Mouse (Mus musculus) adipocyte (in vitro differentiated cells): ENCODE data around the gene Ablim1.

Experiments used
- DNase-seq: peaks from one replicate; pipeline ENCODE4 v3.0.0-alpha.2; 2016; ENCODE audit warnings: low spot score

Ablim1 gene

GRCm38 (mm10) chr19:57185021-57185420 is 129.7 kb downstream of the Ablim1 start:
- no peak for DNase-seq

- DNase-seq: no peak
Observed at GRCm38 (mm10) chr19:57182938-57183720, 131.6 kb downstream of the Ablim1 start.

GRCm38 (mm10) chr19:57181852-57182528 is 132.7 kb downstream of the Ablim1 start:
- DNase-seq: no peak

- no peak for DNase-seq
Observed at GRCm38 (mm10) chr19:57181317-57181716, 133.4 kb downstream of the Ablim1 start.

DNA sequence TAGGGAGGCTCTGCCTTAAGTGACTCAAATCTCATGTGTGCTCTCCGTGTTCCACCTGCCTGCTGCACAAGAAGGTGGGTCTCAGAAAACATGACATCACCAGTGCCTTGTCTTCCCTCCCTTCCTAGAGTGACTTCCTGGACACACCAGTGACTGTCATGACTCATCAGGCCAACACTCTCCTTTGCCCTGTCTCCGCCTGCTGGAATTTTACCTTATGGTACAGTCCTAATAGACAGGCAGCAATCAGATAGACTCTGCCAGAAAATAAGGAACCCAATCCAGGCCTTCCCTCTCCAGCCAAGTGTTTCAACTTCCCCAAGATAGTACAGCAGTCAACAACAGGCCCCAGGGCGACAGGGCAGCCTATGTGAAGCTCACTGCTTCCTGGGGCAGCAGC is 133.8 kb downstream of the Ablim1 start:
- no peak for DNase-seq

- DNase-seq: no peak
Observed at GRCm38 (mm10) chr19:57180333-57180732, 134.4 kb downstream of the Ablim1 start.

- no peak for DNase-seq
Observed at GRCm38 (mm10) chr19:57179269-57179668, 135.4 kb downstream of the Ablim1 start.

DNA sequence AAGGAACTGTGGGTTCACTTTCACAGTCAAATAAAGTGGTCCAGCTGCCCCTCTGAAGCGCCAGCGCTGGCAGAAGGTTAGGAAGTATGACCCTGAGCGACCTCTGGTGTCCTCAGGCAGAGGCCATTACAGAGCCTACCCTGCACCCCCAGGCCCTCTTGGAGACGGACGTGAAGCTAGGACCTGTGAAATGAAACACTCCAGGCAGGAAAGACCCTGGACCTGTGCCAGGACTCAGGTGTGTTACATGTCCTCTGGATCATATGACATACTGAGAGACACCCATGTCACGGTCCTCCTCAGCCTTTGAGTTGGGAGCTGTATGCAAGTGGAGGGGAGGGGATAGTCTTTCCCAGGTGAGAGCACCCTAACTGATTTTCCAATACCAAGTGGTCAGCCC is 137.4 kb downstream of the Ablim1 start:
- no peak for DNase-seq

DNA sequence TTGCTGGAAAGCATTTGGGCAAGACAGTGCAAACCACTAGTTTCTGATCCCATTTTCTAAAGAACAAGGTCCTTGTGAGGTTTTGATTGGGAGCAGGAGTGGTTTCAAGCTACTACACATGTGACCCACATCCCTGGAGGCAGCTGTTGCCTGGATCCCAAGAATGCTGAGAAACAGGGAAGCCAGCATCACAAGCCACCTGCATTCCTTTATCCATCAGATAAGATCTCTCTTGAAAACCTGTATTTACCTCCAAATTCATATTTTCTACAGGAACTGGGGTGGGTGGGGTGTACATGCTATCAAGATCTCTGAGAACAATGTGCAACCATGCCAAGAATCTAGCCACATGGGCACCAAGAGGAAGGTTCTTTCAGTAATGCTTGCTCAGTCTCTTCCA is 139.6 kb downstream of the Ablim1 start:
- DNase-seq: no peak

DNA sequence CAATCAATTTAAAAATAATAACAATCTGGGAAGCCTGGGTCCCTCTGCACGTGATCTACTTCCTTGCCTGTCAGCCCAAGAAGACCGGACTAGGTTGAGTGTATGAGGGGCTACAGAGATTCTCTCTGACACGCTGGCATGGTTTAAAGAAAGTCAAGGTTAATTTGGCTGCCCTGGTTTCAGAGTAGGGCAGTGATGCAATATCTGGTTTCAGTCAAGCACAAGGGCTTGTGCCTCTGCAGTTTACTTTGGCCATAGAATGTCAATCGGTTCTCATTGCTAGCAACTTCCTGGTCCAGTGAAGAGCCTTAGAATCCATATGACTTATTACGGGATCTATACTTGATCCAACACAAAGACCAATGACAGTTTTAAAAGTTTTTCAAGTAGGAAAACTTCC is 140.2 kb downstream of the Ablim1 start:
- no peak for DNase-seq

- DNase-seq: no peak
Observed at GRCm38 (mm10) chr19:57174045-57174444, 140.7 kb downstream of the Ablim1 start.

DNA sequence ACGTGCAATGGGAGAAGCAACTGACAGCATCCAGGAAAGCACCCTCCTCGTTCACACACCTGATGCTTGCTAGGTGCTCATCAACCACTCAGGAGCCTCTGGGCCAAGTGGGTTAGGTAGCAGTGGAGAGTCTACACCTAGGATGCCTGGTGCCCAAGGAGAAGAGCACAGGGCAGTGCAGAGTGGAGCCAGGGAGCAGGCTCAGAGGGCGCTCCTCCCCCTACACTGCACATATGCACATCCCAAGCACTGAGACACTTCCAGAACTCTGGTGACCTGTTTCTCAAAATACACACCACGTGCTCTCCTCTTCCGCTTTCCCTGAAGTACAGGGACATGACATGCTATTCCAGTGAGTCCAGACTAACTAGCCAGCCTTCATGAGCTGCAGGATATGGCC is 142.4 kb downstream of the Ablim1 start:
- no peak for DNase-seq

DNA sequence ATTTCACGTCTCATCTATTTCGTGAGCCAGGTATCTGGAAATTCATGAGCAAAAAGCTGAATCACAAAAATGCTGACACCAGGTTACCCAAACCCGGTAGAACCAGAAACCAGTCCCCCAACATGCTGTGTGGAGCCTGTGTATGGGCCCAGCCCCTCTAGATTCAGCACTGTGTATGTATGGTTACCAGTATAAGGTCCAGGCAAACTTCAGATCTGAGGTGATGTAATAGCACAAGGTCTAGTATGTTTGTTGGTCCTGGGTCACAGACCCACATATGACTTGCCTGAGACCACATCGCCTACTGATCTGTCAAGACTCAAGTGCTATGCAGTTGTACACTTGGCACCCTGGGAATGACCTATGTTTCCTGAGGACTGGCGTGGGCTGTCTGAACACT is 143.8 kb downstream of the Ablim1 start:
- no peak for DNase-seq

GRCm38 (mm10) chr19:57169485-57169884 is 145.2 kb downstream of the Ablim1 start:
- no peak for DNase-seq

GRCm38 (mm10) chr19:57167721-57168120 is 147.0 kb downstream of the Ablim1 start:
- no peak for DNase-seq

GRCm38 (mm10) chr19:57164882-57165281 is 149.8 kb downstream of the Ablim1 start:
- no peak for DNase-seq

DNA sequence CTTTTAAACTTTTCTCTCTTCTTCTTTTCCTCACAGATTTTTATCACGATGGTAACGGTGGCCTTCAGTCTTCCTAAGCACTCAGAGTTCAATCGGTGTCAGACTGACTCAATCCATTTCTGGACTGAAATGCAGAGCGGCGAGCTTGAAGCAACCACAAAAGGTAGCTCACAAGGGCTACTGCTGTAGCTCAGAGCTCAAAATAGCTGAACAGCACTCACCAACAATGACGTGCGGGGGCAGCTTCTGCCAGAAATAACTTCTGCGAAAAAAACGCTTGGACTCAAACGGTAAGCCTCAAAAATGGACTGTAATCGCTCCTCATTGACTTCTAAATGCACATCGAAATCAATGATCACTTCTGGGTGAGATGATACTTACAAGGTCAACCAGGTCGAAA is 151.4 kb downstream of the Ablim1 start:
- no peak for DNase-seq

- no peak for DNase-seq
Observed at GRCm38 (mm10) chr19:57161978-57162727, 152.6 kb downstream of the Ablim1 start.

- peak; percentile 61 for DNase-seq
Observed at GRCm38 (mm10) chr19:57161010-57161660, 153.6 kb downstream of the Ablim1 start.

GRCm38 (mm10) chr19:57157731-57158343 is 156.9 kb downstream of the Ablim1 start:
- no peak for DNase-seq

DNA sequence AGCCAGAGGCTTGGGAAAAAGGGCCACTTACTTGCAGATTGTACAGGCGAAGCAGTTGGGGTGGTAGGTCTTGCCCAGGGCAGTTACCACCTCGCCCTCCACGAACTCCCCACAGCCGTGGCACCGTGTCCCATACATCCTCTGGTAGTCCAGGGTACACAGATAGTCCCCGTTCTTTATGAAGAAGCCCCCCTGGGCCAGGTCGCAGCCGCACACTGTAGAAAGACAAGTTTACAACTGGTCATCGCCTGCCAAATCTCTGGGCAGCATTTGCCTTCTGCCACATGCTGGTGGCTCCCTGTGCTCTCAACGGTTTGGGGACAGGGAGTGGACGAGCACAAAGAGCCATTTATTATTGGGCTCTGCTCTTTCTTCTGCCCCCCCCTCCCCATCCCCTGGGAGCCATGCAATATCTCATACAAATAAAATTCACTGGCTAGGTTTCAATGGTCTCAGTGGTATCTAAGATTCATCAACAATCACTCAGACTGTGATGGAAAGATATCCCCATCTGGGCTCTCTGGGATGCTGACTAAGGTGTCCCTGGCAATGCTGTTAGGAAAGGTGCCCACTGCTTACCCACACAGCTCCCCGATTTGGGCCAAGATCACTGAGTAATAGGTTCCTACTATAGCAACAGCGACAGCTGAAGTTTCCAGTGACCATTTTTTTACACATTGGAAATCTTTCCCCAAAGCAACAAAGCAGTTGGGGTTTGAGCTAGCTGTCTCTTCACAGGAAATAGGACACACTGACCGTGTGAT is 159.4 kb downstream of the Ablim1 start:
- DNase-seq: no peak
